Comparison of ENCODE assay signal across 8 mouse cellular contexts in genomic region chr1:93635091-93635579, GRCm38 (mm10). TPM values are rescaled to one million over a fixed set of nuclear protein-coding genes. Genes with fewer than 3 reads are reported as not detected.
DNase-seq lines count a peak whose midpoint lies in the region; ATAC-seq and TF ChIP-seq lines count a peak whose summit lies in the region.

No protein-coding gene starts in this region.

- peak; percentile 50 for DNase-seq in gastrocnemius, postnatal 10 days
- no peak for DNase-seq in gastrocnemius, postnatal 36 days
- DNase-seq in CD4-positive, CD25-positive, alpha-beta regulatory T cell, adult 2 months (ENCODE audit: low read depth, low spot score), result peak; percentile 65
- DNase-seq in heart, postnatal 4 days, result peak; percentile 59
- DNase-seq in liver, result peak; percentile 72

- TF ChIP-seq CTCF in cortical plate, adult 2 months (IDR thresholded peaks at IDR 0.05; ENCODE audit: extremely low read depth, insufficient read depth, low read length), result no peak

- H3K4me3 ChIP-seq in cortical plate, adult 2 months (ENCODE audit: insufficient read depth, low read length), result peak overlapping the region; percentile 92
- H3K4me3 ChIP-seq in midbrain, embryonic 13.5 days (replicated peaks), result peak overlapping the region; percentile 85

- peak overlapping the region; percentile 91 for H3K27ac ChIP-seq in cortical plate, adult 2 months (ENCODE audit: insufficient read depth, low read length)
- H3K27ac ChIP-seq in midbrain, embryonic 13.5 days, result peak overlapping the region; percentile 88

- H3K4me1 ChIP-seq in cortical plate, adult 2 months (ENCODE audit: control insufficient read depth, insufficient read depth, low read length), result peaks cover 7% of the 10 kb centered on the region; the same call in 1 of the 2 replicates
- peaks cover 24% of the 10 kb centered on the region for H3K4me1 ChIP-seq in midbrain, embryonic 13.5 days (replicated peaks)

- WGBS in midbrain, embryonic 13.5 days, result under 1% methylated on average over 57 of the region's 58 CpGs

- intact Hi-C loops in gastrocnemius, postnatal 36 days (cut with DNase I), result no loop called here

- H3K9me3 ChIP-seq in midbrain, embryonic 13.5 days, result no peaks in the 10 kb centered on the region

- ATAC-seq in midbrain, embryonic 13.5 days, result no peak
- no peak for ATAC-seq in activated CD4-positive, CD25-positive, alpha-beta regulatory T cell, adult 4 months

- no peak for TF ChIP-seq POLR2A in cortical plate, adult 2 months (IDR thresholded peaks at IDR 0.05; ENCODE audit: extremely low read depth, insufficient read depth, low read length)

- peak overlapping the region; percentile 80 for H3K9ac ChIP-seq in midbrain, embryonic 13.5 days (replicated peaks)

- H3K36me3 ChIP-seq in midbrain, embryonic 13.5 days, result peaks cover 21% of the 10 kb centered on the region

- peak overlapping the region; percentile 78 for H3K4me2 ChIP-seq in midbrain, embryonic 13.5 days (replicated peaks)

- no peaks in the 10 kb centered on the region for H3K27me3 ChIP-seq in midbrain, embryonic 13.5 days

RNA-seq across cellular contexts. Expression of gene Stk25, which starts 23.3 kb away (rescaled TPM):
- 100 to 1,000 TPM in 1 of 2 experiments, 10 to 100 TPM in 1; 98.8 to 104 TPM for total RNA-seq in gastrocnemius, postnatal 10 days (2021)
- total RNA-seq in gastrocnemius, postnatal 36 days (2021), result 10 to 100 TPM; 81.8 to 87.7 TPM
- 404 and 424 TPM in 2 replicates for polyA plus RNA-seq in cortical plate, adult 2 months (2012; rRNA removed)
- 100 to 1,000 TPM; 120 to 133 TPM for total RNA-seq in heart, postnatal 4 days (2021)
- 280 and 291 TPM in 2 replicates for polyA plus RNA-seq in midbrain, embryonic 13.5 days (2015; fragmentation: Nextera tagmentation; extraction: Ambion mirVana)
- 10 to 100 TPM; 28.6 to 32.3 TPM for polyA plus RNA-seq in activated CD4-positive, CD25-positive, alpha-beta regulatory T cell, adult 4 months (2017; shearing (Covaris generic))

RNA-seq across cellular contexts. Expression of gene Bok, which starts 50.3 kb away (rescaled TPM):
- total RNA-seq in gastrocnemius, postnatal 10 days (2021), result 1 to 10 TPM; 5.6 to 6.4 TPM
- 1 to 10 TPM; 1.2 to 1.8 TPM for total RNA-seq in gastrocnemius, postnatal 36 days (2021)
- polyA plus RNA-seq in cortical plate, adult 2 months (2012; rRNA removed), result 43.3 and 52.2 TPM in 2 replicates
- total RNA-seq in heart, postnatal 4 days (2021), result 10 to 100 TPM; 16.6 to 16.9 TPM
- 59.1 and 61.2 TPM in 2 replicates for polyA plus RNA-seq in midbrain, embryonic 13.5 days (2015; fragmentation: Nextera tagmentation; extraction: Ambion mirVana)
- polyA plus RNA-seq in activated CD4-positive, CD25-positive, alpha-beta regulatory T cell, adult 4 months (2017; shearing (Covaris generic)), result not detected

Comparison
In these comparisons a context has a peak if more than half of its experiments do, and no peak if none do; other contexts are left out.
1. DNase-seq: peak in gastrocnemius, postnatal 10 days (single experiment), CD4-positive, CD25-positive, alpha-beta regulatory T cell, adult 2 months (single experiment), heart, postnatal 4 days (single experiment) and liver (single experiment); none in gastrocnemius, postnatal 36 days (0 of 2).